Mouse (Mus musculus) adrenal gland, adult (tissue): Measurements from ENCODE around the gene Dner.
A peak's percentile ranks its signal among the peaks of the same experiment; 100 is the strongest.

Experiments
- DNase-seq, 2 experiments: peaks; one replicate each; pipeline ENCODE4 v3.0.0; 2022 to 2023; ENCODE audit warnings: low spot score in 1 of 2; ENCODE audit not compliant: inconsistent age in 2 of 2

The Dner gene

GRCm38 (mm10) chr1:84695517-84696411, at the start of gene Dner:
Gene Dner (minus strand): TSS chr1:84696221.
- peak; percentile 87 to 93 for DNase-seq

DNA sequence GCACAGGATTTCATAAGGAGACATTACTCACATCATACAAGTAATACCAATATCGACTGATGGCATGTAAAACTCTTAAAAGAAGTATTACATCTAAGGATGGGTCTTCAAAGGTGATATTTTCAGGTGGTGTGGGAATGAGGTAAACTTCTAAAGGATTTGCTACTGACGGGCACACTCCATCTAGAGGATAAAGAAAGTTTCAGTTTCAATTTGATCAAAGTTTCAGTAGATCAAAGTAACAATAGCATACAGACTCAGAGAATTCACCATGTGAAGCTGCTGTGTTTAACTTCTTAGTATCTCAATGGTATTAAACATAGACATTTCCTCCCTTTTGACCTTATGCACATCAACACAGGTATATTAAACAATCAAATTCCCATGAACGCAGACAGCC, 46.1 kb upstream of the Dner start:
- no peak for DNase-seq

GRCm38 (mm10) chr1:84740080-84740479, 44.1 kb upstream of the Dner start:
- DNase-seq: no peak

- no peak for DNase-seq
Observed at GRCm38 (mm10) chr1:84737097-84737496, 41.1 kb upstream of the Dner start.

DNA sequence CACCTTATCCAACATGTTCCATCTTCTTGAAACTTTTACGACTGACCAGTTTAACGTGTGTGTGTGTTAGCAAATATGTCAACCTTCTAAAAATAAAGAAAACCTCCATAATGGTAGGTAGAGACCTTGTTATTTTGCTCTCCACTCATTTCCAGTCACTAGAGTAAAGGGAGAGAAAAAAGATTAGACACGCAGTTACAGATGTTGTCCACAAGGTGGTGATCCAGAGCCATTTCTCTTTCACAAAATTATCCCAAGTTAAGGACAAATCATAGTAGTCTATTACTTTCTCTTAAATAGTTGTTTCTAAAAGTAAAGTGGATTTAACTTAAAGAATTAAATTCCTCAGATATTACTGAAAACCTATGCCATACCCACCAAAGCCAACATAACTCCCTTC, 37.8 kb upstream of the Dner start:
- no peak for DNase-seq

GRCm38 (mm10) chr1:84731763-84732162, 35.7 kb upstream of the Dner start:
- no peak for DNase-seq

- DNase-seq: peak in 1 of 2 experiments; percentile 80
Observed at GRCm38 (mm10) chr1:84722841-84723240, 26.8 kb upstream of the Dner start.

- no peak for DNase-seq
Observed at GRCm38 (mm10) chr1:84722371-84722770, 26.4 kb upstream of the Dner start.

GRCm38 (mm10) chr1:84721942-84722341, 25.9 kb upstream of the Dner start:
- no peak for DNase-seq

DNA sequence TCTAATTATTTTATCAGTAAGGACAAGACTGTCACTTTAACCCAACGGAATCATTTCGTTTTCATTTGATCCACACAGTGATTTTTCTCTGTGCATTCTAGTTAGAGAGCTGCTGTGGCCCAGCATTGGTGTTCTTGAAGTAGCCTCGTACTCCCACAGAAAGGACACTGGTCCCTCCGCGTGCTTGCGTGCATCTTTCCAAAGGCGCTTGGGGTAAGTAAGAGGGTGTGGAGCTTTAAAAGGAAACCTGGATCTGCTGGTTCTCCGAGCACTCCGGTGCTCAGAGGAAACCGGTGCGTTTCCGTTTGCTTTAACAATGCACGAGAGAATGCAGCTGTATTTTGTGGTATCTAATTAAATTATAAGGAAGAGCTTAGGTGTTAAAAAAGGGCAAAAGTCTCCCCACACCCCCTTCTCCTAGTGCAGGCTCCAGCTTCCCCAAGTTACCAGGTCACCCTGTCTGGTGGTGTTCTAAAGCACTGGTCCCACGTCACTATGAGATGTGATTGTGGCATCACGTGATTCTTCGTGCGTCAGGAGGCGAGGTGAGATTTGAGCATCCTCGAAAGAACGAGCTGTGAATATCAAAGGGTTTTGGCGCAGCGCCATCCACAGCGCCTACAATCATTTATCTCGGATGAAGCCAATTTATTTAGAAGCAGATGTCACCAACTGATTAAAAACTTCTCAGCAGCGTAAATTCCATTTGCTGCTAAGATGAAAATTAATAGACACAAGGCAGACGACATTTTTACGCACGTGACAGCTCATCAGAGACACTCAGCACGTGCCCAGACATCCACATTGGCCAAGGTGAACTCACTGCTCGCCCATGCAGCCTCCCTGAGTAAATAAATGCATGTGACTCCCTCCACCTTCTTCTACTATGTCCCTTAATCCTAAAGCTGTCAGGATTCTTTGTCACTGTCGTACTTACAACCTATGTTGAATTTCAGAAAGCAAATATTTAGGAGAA, 14.1 kb upstream of the Dner start:
- DNase-seq: peak; percentile 10 to 41

DNA sequence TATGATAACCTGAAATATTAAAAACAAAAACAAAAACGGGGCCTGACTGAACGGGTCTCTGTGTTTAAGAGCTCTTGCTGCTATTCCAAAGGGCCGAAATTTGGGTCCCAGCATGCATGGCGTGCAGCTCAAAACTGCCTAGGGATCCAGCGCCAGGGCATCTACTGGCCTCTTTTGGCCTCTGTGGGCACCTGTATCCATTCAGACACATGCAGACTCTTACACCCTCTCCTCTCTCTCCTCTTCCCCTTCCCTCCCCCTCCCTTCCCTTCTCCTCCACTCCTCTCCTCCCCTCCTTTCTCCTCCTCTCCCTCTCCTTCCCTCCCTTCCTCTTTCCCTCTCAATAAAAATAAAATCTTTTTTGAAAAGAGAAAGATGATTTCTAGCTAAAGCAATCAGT, 13.4 kb upstream of the Dner start:
- DNase-seq: no peak

GRCm38 (mm10) chr1:84700254-84700653, 4.2 kb upstream of the Dner start:
- DNase-seq: no peak

- DNase-seq: peak; percentile 43 to 87
Observed at GRCm38 (mm10) chr1:84697136-84697535, 1.1 kb upstream of the Dner start.

GRCm38 (mm10) chr1:84694688-84695474, 1.1 kb downstream of the Dner start:
- DNase-seq: peak; percentile 16 to 59

GRCm38 (mm10) chr1:84677910-84678309, 18.1 kb downstream of the Dner start:
- DNase-seq: no peak

GRCm38 (mm10) chr1:84668100-84668846, 27.7 kb downstream of the Dner start:
- DNase-seq: no peak

GRCm38 (mm10) chr1:84667660-84668059, 28.4 kb downstream of the Dner start:
- DNase-seq: no peak

GRCm38 (mm10) chr1:84664377-84665118, 31.5 kb downstream of the Dner start:
- no peak for DNase-seq

- peak; percentile 38 to 62 for DNase-seq
Observed at GRCm38 (mm10) chr1:84646781-84647180, 49.2 kb downstream of the Dner start.
